Mouse (Mus musculus) right cerebral cortex, postnatal 4 days (tissue): Measurements from ENCODE around the gene Gm8334.
"Not testable (repeated sequence)": the region's sequence is repeated elsewhere in the genome, so short reads cannot be mapped to it uniquely, and the experiment has no call there.

ENCODE experiments used
- DNase-seq: peaks from one replicate; pipeline ENCODE4 v3.0.0-alpha.2; 2022

Gm8334 gene

GRCm38 (mm10) chrX:148615053-148615452 is at the start of gene Gm8334:
Gene Gm8334 (minus strand): TSS chrX:148615153.
- DNase-seq = not testable (repeated sequence)

DNA sequence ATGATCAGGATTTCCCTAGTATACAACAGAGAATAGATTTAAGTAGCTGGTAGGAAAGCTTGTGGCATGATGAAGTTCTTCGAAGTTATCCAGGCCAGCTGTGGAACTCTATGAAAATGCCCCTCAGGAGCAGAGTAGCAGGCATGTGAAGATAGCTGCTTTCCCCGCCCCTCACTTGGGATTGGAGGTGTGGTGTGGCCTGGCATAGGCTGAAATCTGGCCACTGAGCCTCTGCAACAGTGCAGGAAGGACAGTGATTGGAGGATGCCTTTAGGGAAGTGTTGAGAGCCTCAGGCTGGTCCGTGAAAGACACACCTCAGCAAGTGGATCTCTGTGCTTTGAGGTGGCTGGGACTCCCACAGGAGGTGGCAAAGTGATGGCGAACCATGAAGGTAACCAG is 48.3 kb upstream of the Gm8334 start, which contains the start of gene Gm15127:
Gene Gm15127 (plus strand): TSS at position 301 of the 400 bp plus-strand sequence.
- not testable (repeated sequence) for DNase-seq
